Mouse (Mus musculus) midbrain, embryonic 13.5 days (tissue): ENCODE measurements around the gene Lrg1. TPM values are rescaled to one million over a fixed set of nuclear protein-coding genes. Genes with fewer than 3 reads are reported as not detected.
A peak's percentile ranks its signal among the peaks of the same experiment; 100 is the strongest.

Experiments
- ATAC-seq: fragments of 200-750 bp; cut with Nextera tagmentation; 2 replicates; pipeline ENCODE4 v1.8.0; 2017; ENCODE audit warnings: mild to moderate bottlenecking, moderate TSS enrichment, moderate library complexity
- H3K27ac ChIP-seq: fragments of 300-500 bp; sonication (generic); 2 replicates; pipeline ENCODE4 v1.5.1; 2015; ENCODE audit warnings: inconsistent platforms, mild to moderate bottlenecking, moderate library complexity
- H3K27me3 ChIP-seq: fragments of 300-500 bp; sonication (generic); 2 replicates; pipeline ENCODE4 v1.6.1; 2015; ENCODE audit warnings: mild to moderate bottlenecking, inconsistent platforms
- H3K36me3 ChIP-seq: fragments of 300-500 bp; sonication (generic); 2 replicates; pipeline ENCODE4 v1.6.1; 2015; ENCODE audit warnings: mild to moderate bottlenecking, inconsistent platforms
- H3K4me1 ChIP-seq: fragments of 300-500 bp; sonication (generic); replicated peaks from 2 replicates; pipeline ENCODE4 v1.6.1; 2015; ENCODE audit warnings: inconsistent platforms
- H3K4me2 ChIP-seq: fragments of 300-500 bp; sonication (generic); replicated peaks from 2 replicates; pipeline ENCODE4 v1.6.1; 2015; ENCODE audit warnings: moderate library complexity, mild to moderate bottlenecking, inconsistent platforms
- H3K4me3 ChIP-seq: fragments of 300-500 bp; sonication (generic); replicated peaks from 2 replicates; pipeline ENCODE4 v1.5.1; 2015; ENCODE audit warnings: mild to moderate bottlenecking, inconsistent platforms
- H3K9ac ChIP-seq: fragments of 300-500 bp; sonication (generic); replicated peaks from 2 replicates; pipeline ENCODE4 v1.6.1; 2015; ENCODE audit warnings: mild to moderate bottlenecking, inconsistent platforms
- H3K9me3 ChIP-seq: fragments of 300-500 bp; sonication (generic); 2 replicates; pipeline ENCODE4 v1.6.1; 2016; ENCODE audit warnings: mild to moderate bottlenecking, inconsistent platforms
- WGBS: fragments of 180-500 bp; shearing (Covaris S2); methylation state at CpG from one replicate; pipeline ENCODE4 v1.1.7; 2015; 5-methylcytosine and 5-hydroxymethylcytosine counted together
- polyA plus RNA-seq: library from polyadenylated mRNA; unstranded; fragments of >200 nt; fragmentation: Nextera tagmentation; extraction: Ambion mirVana; gene quantifications from 2 replicates; pipeline ENCODE4 v1.2.1, GENCODE M21; 2015

The Lrg1 gene
- polyA plus RNA-seq, 1 experiment from 2014 or later: 0.15 TPM

DNA sequence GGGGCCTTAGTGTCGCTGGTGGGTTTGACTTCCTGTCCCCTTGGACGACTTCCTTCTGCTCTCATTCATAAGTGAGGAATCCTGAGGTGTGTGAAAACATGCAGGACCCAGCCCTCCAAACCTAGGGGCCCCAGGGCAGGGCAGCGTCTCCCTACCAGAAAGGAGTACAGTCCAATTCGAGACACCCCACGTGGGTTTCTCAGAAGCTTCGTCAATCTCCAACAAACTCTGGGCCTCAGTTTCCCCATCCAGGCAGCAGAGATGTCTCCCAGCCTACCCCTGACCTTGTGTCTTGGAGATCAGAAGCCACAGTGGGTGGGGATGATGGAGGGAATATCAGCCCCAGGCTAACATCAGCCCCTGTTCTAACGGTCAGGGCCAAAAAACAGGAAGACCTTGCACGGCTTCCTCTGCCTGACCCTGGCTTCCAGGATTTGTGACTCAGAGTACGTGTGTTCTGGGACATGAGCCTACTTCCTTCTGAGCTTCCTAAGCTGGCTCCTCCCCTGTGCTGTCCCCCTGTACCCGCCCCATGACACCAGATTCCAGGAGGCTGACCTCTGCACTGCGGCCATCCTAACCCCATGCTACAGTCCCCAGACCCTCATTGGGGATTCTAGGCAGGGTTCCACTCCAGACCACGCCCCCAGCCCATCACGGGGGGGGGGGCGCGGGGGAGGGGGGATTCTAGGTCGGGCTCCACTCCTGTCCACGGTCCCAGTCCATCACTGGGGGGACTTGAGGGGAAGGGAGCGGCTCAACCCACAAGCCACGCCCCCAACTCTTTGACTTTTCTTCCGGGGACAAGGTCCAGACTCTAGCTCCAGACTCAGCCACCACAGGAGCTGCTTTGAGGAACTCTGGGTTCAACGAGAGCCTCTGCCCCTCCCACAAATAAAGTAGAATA lies 11.9 kb upstream of the Lrg1 start:
- 21% methylated on average over 20 of the region's 21 CpGs for whole genome bisulfite sequencing
- Histone ChIP-seq H3K4me1 (peaks cover 42% of the 10 kb centered on the region), H3K27ac (no peak overlapping the region), H3K4me3 (peak overlapping the region; percentile 13; the same call in 1 of the 2 replicates), H3K9me3 (no peaks in the 10 kb centered on the region), H3K36me3 (peaks cover 25% of the 10 kb centered on the region), H3K9ac (peak overlapping the region; percentile 46), H3K27me3 (peaks cover 20% of the 10 kb centered on the region), H3K4me2 (peak overlapping the region; percentile 47)
- ATAC-seq: peak; percentile 27; the same call in 1 of the 2 replicates

DNA sequence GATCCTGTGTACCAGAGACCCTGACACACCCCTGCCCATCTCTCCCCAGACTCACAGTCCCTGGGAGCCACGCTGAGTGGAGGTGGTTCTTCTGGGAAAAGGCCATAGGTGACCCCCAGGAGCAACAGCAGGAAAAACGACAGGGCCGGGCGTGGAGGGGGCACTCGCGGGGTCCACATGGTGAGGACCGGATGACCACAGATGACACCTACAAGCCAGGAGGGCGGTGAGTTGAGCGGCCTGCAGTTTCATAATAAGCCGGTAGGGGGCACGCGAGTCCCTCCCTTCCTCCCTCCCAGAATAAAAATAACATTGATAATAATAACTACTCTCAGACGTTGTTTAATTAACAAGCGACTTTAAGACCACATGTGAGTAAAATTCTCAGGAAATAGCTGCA lies 10.9 kb upstream of the Lrg1 start:
- peaks cover 36% of the 10 kb centered on the region for H3K36me3 ChIP-seq
- H3K4me3 ChIP-seq: no peak overlapping the region
- H3K9ac ChIP-seq: 0 out of 2 replicates have a peak overlapping the region, but pooled peaks have one; percentile 16
- 0 out of 2 replicates have a peak, but pooled peaks have one; percentile 10 for ATAC-seq
- WGBS: 5% methylated on average over 14 of the region's 14 CpGs
- peaks cover 31% of the 10 kb centered on the region for H3K4me1 ChIP-seq
- H3K4me2 ChIP-seq: no peak overlapping the region
- no peak overlapping the region for H3K27ac ChIP-seq
- H3K9me3 ChIP-seq: no peaks in the 10 kb centered on the region
- H3K27me3 ChIP-seq: peaks cover 14% of the 10 kb centered on the region; the same call in 1 of the 2 replicates

DNA sequence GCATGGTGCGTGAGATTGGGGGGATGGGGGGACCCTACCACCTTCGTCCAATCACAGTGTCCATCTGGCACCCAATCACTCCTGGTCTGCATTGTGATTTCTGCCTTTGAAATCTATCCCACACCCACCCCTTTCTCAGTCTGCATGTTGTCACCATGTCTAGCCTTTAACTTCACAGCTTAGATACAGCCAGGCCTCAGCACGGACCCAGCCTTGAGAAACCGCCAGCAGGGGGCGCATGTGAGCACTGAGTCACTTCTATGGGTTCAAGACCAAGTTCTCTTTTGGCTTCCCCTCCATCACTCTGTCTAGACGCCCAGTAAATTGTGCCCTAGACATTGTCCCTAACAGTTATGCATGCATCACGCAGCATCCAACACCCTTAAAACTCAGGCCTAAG lies 10.0 kb upstream of the Lrg1 start:
- peaks cover 9% of the 10 kb centered on the region; the same call in 1 of the 2 replicates for H3K27me3 ChIP-seq
- H3K9me3 ChIP-seq: no peaks in the 10 kb centered on the region
- H3K4me2 ChIP-seq: no peak overlapping the region
- no peak overlapping the region for H3K4me3 ChIP-seq
- no peak overlapping the region for H3K9ac ChIP-seq
- H3K27ac ChIP-seq: no peak overlapping the region
- H3K4me1 ChIP-seq: peaks cover 25% of the 10 kb centered on the region
- peaks cover 44% of the 10 kb centered on the region for H3K36me3 ChIP-seq
- WGBS: 41% methylated on average over 7 of the region's 7 CpGs
- ATAC-seq: peak; percentile 29

DNA sequence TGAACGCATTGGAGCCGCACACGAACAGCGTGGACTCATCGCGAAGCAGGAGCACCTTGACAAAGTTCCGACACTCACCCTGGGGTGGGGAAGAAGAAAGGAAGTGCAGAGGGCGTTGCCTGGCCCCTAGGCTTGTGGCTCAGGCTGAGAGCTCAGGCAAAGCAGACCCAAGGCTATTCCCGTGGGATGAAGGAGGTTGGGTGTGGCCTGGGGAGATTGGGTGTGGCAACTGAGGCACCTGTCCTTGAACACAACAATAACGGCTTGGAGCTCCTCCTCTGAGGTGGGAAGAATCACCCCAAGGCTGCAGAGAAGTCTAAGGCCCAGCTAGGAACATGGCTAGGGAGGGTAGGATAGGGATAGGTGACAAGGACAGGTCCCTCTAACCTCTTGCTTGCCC lies 9.3 kb upstream of the Lrg1 start:
- no peak overlapping the region for H3K9ac ChIP-seq
- no peak overlapping the region for H3K27ac ChIP-seq
- H3K9me3 ChIP-seq: no peaks in the 10 kb centered on the region
- H3K27me3 ChIP-seq: peaks cover 13% of the 10 kb centered on the region; the same call in 1 of the 2 replicates
- H3K4me3 ChIP-seq: no peak overlapping the region
- no peak overlapping the region for H3K4me2 ChIP-seq
- ATAC-seq: no peak
- peaks cover 51% of the 10 kb centered on the region for H3K36me3 ChIP-seq
- peaks cover 25% of the 10 kb centered on the region for H3K4me1 ChIP-seq
- 94% methylated on average over 10 of the region's 10 CpGs for WGBS

DNA sequence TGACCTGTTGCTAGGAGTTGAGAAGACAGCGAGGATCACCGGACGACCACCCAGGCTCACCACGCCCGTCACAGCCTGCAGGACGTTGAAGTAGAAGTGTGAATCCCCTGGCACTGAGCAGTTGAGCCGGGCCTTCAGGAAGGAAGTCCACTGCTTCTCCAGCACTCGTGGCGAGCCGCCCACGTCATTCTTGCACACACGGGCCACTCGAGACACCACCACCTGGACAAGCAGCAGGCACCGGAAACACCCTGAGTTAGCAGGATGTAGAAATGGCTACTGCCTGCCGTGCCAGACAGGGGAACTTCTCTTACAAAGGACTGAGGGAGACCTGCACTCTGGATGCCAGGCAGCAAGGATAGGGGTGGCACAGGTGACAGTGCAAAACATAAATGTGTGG lies 6.4 kb upstream of the Lrg1 start:
- Histone ChIP-seq H3K36me3 (peaks cover 74% of the 10 kb centered on the region), H3K9ac (no peak overlapping the region), H3K4me2 (no peak overlapping the region), H3K27me3 (peaks cover 29% of the 10 kb centered on the region), H3K9me3 (0 out of 2 replicates have a peak, but pooled peaks cover 2% of the 10 kb centered on the region), H3K4me3 (no peak overlapping the region), H3K4me1 (peaks cover 15% of the 10 kb centered on the region), H3K27ac (no peak overlapping the region)
- 84% methylated on average over 15 of the region's 15 CpGs for WGBS
- ATAC-seq: no peak

DNA sequence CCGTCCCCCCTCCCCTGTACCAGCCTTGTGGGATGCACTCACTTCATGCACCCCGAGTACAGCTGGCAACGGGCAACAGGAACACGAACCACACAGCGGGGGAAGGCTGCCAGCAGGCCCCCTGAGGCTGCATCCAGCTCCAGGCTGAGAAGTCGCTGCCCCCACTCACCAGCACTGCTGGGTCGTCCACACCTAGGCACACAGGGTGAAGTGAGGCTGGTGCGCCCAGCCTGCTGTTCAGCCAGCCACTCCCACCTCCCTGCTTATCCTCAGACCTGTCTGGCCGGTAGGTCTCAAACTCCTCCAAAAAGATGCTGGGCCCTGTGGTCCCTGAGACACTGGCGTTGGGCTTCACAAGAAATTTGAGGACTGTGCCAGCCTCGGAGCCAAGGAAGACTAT lies 4.4 kb upstream of the Lrg1 start:
- Histone ChIP-seq H3K36me3 (peaks cover 85% of the 10 kb centered on the region), H3K9me3 (peaks cover 16% of the 10 kb centered on the region), H3K4me2 (no peak overlapping the region), H3K27me3 (peaks cover 50% of the 10 kb centered on the region), H3K4me3 (no peak overlapping the region), H3K9ac (no peak overlapping the region), H3K27ac (no peak overlapping the region), H3K4me1 (peaks cover 10% of the 10 kb centered on the region; the same call in 1 of the 2 replicates)
- ATAC-seq: no peak
- WGBS: 80% methylated on average over 11 of the region's 11 CpGs

DNA sequence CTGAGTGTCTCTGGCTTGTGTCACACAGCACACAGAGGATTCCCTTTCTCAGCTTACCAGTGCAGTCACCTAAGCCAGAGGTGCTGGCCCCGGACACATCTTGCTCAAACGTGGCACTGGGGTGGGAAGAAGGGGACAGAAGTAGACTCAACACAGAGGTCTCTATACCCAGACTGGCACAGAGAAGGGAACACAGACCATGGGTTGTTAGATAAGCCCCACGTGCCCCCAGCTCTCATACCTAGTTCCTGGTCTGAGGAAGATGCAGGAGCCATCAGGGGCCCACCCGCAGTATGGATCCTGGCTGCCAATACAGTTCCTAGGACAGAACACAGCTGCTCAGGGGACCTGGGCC lies 3.5 kb upstream of the Lrg1 start:
- H3K9me3 ChIP-seq: peaks cover 16% of the 10 kb centered on the region
- WGBS: 93% methylated on average over 4 of the region's 4 CpGs
- no peak overlapping the region for H3K4me3 ChIP-seq
- no peak overlapping the region for H3K4me2 ChIP-seq
- H3K27me3 ChIP-seq: peaks cover 59% of the 10 kb centered on the region
- H3K36me3 ChIP-seq: peaks cover 75% of the 10 kb centered on the region
- no peak overlapping the region for H3K9ac ChIP-seq
- H3K4me1 ChIP-seq: peaks cover 14% of the 10 kb centered on the region
- H3K27ac ChIP-seq: no peak overlapping the region
- no peak for ATAC-seq

DNA sequence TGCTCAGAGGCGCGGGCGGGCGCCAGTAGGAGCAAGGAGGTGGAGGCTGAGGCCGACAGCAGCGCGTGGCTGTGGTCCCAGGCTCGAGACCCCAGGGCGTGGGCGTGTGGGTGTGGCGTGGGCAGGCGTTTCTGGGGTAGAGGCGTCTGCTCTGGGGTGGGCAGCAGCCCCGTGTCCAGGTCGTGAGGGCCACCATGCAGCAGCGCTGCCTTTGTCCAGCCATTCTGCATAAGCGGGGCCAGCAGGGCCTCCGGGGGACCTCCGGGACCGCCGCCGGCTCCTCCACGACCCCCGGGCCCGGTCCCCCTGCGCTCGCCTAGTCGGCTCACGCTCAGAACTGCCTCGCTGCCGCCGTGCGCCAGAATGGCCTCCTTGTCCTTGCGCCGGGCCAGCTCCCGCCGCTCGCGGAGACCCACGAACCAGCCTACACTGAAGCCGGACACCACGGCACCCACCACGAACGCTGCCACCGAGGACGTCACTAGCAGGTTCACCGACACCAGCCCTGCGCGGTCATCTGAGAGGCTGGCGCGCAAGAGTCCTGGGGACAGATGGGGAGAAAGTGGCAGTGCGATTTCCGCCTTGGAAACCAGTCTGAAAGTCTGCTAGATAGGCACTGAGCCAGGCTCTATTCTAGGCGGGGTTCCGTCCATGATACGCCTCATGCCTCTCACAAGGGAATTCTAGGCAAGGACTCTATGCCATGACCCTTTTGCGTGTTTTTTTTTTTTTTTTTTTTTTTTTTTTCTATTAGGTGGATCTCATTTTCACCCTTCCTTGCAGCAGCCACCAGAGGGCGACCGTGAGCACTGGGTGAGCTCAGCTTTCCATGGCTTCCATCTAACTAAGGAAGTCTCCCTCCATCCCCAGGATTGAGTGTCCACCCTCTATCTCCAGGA lies 2.8 kb upstream of the Lrg1 start:
- ATAC-seq: peak; percentile 32
- Histone ChIP-seq H3K9me3 (peaks cover 16% of the 10 kb centered on the region), H3K27me3 (peaks cover 65% of the 10 kb centered on the region)

DNA sequence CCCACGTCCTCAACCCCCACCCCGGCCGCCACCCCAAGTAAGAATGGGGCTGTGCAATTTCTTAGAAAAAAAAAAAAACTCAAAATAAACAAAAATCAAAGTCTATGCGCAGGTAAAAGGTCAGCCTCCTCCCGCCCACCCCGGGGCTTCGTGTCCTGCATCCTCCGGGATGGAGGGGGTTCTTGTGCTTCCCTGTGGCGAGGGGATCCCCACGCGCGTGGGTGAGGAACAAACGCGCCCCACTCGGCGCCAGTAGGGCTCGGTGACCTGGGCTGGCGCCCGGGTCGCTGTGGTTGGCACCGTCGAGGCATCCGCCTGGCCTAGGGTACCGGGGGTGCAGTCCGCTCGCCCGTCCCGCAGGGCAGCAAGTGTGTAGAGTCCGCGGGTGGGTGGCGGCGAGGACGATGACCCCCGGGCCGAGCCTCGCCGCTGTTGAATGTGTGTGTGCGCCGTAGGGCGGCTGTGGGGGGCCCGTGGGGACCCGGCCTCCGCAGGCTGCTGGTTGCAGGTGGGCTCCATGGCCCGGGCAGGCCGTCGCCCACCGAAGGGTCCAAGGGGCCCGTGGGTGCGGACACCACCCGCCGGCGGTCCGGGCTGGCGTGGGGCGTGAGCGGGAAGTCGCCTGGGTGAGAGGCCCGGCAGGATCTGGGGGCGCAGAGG lies 2.0 kb upstream of the Lrg1 start:
- 45% methylated on average over 59 of the region's 59 CpGs for WGBS
- 0 out of 2 replicates have a peak, but pooled peaks have one; percentile 10 for ATAC-seq
- Histone ChIP-seq H3K9ac (0 out of 2 replicates have a peak overlapping the region, but pooled peaks have one; percentile 41), H3K27me3 (peaks cover 73% of the 10 kb centered on the region), H3K36me3 (peaks cover 61% of the 10 kb centered on the region), H3K9me3 (peaks cover 16% of the 10 kb centered on the region), H3K27ac (no peak overlapping the region), H3K4me1 (peaks cover 18% of the 10 kb centered on the region), H3K4me3 (peak overlapping the region; percentile 29; the same call in 1 of the 2 replicates), H3K4me2 (peak overlapping the region; percentile 48)

More for the DNA sequence above, 2.8 kb upstream of the Lrg1 start:
- WGBS: 13% methylated on average over 52 of the region's 59 CpGs
- H3K36me3 ChIP-seq: peaks cover 69% of the 10 kb centered on the region
- no peak overlapping the region for H3K27ac ChIP-seq
- peak overlapping the region; percentile 29 for H3K4me3 ChIP-seq
- peaks cover 18% of the 10 kb centered on the region for H3K4me1 ChIP-seq
- peak overlapping the region; percentile 48 for H3K4me2 ChIP-seq
- 0 out of 2 replicates have a peak overlapping the region, but pooled peaks have one; percentile 41 for H3K9ac ChIP-seq

DNA sequence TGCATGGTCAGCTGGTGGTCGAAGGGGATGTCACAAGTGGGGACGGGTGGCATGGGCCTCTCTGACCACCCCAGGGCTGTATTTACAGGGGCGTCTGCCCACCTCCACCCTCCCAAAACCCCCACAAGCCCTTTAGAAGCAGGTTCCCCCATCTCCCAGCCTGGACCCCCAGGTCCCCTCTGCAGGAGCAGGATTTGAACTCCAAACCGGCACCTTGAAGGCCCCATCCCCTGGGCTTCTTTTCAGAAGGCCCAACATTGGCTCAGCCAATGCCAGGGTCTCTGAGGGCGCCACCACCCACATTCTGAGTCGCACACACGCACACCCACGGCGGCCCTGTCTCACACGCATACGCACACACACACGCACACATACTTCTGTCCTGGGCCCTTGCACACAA lies 1.4 kb upstream of the Lrg1 start:
- Histone ChIP-seq H3K36me3 (peaks cover 55% of the 10 kb centered on the region), H3K4me1 (peaks cover 18% of the 10 kb centered on the region), H3K27ac (no peak overlapping the region), H3K9ac (no peak overlapping the region), H3K9me3 (peaks cover 16% of the 10 kb centered on the region), H3K4me3 (no peak overlapping the region), H3K27me3 (peaks cover 80% of the 10 kb centered on the region), H3K4me2 (no peak overlapping the region)
- ATAC-seq: no peak; the same call in 1 of the 2 replicates
- WGBS: 87% methylated on average over 12 of the region's 12 CpGs
